Mouse (Mus musculus) natural killer cell, adult 2 months (primary cell): ENCODE results near the gene Olfr934.

Source experiments
- DNase-seq, 2 experiments: peaks; one replicate each; pipeline ENCODE4 v3.0.0; 2022; ENCODE audit warnings: low spot score in 2 of 2

The Olfr934 gene

DNA sequence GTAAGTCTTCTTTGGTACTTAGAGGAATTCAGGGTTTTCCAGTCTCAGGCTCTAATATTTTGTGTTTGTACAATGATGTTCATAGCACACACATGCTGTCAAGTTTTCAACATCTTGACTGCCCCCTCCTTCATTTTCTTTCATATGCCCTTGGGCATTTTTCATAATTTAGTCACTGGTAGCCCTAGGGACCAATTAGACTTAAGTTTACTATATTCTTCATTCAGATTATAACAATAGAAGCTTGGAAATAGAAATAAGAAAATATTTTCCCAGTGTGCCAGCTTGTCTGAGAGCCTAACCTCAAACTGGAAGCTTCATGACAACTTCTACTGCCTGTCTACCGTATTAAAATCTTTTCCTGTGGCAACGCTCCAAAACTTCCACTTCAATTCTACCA, at the start of gene Olfr934:
TSS of gene Olfr934 (minus strand) at position 101 of the 400 bp plus-strand sequence.
- no peak for DNase-seq

DNA sequence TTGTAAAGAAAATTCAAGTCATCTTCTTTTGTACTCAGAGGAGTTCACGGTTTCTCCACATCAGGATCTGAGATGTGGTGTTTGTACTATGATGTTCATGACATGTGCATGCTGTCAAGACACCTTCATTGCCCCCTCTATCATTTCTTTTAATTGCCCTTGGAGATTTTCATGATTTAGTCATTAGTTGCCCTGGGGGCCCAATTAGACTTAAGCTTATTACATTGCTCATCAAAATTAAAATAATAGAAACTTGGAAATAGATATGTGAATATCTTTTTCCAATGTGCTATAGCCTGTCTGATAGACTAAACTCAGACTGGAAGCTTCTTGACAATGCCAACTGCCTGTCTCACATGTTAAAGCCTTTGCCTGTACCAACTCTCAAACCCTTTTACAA, 35.2 kb upstream of the Olfr934 start, which contains the start of gene Olfr146:
TSS of gene Olfr146 (minus strand) at position 101 of the 400 bp plus-strand sequence.
- no peak for DNase-seq

DNA sequence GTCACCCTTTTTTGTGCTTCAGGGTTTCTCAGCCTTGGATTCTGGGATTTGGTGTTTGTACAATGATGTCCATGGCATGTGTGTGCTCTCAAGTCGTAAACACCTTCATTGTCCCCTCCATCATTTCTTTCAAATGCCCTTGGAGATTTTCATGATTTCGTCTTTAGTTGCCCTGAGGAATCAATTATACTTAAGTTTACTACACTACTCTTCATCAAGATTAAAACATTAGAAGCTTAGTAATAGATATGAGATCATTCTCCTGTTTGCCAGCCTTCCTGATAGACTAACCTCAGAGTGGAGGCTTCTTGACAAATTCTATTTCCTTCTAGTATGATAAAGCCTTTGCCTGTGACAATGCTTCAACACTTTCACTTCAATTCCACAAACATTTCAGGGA, 11.5 kb upstream of the Olfr934 start, which contains the start of gene Olfr935:
TSS of gene Olfr935 (minus strand) at position 101 of the 400 bp plus-strand sequence.
- no peak for DNase-seq

DNA sequence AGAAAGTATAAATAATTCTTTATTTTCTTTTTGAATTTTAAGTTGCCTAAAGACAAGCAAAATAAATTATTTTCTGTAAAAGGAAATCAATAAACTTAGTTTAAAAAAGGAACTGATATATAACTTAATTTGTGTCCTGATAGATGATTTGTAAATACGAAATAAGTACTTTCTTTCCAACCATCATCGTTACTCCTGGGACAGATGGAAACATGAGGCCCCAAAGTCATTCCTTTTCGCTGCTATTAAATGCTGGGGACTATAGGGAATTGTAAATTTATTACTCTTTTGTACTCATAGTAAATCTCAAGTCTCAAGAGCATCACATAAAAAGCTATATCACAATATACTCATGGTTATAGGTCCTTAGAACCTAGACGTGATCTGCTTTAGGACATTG, 16.1 kb downstream of the Olfr934 start, which contains the start of gene Olfr933:
TSS of gene Olfr933 (plus strand) at position 301 of the 400 bp plus-strand sequence.
- no peak for DNase-seq

DNA sequence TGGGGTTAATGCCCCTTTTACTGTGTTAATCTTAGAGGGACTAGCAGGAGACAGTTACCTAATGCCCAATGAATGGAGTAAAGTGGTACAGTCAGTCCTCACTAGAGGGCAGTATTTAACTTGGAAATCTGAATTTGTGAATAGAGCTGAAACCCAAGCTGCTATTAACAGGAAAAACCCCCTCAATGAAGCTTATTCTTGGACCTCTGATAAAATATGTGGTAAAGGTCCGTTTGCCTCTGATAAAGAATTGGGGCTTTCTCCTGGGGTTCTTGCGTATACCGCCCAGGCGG, 34.0 kb downstream of the Olfr934 start:
- DNase-seq: no peak

DNA sequence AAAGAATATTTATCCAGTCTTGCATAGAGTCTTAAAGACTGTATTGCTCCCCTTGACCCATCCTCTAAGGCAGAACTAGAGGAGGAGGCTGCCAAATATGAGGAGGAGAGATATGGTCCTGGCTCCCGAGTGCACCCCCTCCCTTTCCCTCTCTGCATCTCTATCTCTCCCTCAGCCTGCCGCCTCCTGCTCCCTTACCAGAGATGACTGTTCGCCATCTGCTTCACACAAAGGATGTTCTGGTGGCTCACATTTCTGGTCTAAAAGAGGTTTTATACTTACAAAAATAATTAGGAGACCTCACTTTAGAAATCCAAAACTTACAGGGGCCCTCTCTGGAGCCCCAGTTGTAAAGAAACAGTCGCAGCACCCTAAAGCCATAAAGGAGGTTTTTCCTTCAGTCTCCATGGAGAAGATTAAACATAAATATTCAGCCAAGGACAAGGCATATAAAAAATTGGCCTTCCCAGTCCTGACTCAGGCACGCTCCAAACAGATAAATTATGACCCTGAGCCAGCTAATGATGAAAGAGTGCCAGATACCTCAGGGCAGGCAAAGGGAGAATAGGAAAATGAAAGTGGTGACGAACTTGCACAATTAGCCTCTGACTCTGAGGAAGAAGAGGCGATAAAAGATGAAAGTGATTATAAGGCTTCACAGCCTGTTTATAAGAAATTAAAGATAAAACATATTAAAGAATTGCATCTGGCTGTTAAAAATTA, 34.6 kb downstream of the Olfr934 start:
- no peak for DNase-seq
